Mouse (Mus musculus) liver, embryonic 18 days (tissue): ENCODE measurements around the gene Gm21953. TPM values are rescaled to one million over a fixed set of nuclear protein-coding genes. Genes with fewer than 3 reads are reported as not detected.

Source experiments
- polyA plus RNA-seq: library from polyadenylated mRNA; depleted of rRNA; stranded (reverse); fragments of >200 nt; gene quantifications from 2 replicates; pipeline ENCODE4 v1.2.3, GENCODE M21; 2012; rRNA removed

The Gm21953 gene
- not detected in 2 replicates for polyA plus RNA-seq

GRCm38 (mm10) chr4:42293967-42294366 is at the start of gene Gm21953:
Gene Gm21953, plus strand, starts transcription at chr4:42294267.

GRCm38 (mm10) chr4:42255467-42255866 is 38.6 kb upstream of the Gm21953 start, which contains the start of gene Ccl21b:
Gene Ccl21b, plus strand, starts transcription at chr4:42255767.

DNA sequence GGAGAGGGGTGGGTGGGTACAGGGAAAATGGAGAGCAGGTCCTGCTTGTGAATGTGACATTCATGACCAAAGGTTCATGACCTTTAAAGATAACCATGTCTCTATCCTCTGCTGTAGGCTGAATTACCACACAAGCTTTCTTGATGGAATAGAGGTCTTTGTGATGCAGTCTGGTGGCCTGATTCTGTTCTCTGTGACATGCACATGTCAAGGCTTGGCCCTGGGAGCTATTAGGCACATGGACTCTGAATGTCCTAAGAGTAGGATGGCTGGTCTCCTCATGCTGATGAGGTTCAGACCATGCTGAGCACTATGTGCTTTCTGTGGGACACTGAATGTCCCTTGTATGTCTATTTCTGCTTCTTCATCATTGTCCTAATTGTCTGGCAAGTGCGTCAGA is 24.0 kb downstream of the Gm21953 start, which contains the start of gene Fam205a3:
TSS of gene Fam205a3 (plus strand) at position 301 of the 400 bp plus-strand sequence.

Other genes with a start within 250 kb of the Gm21953 start
- not detected in 2 replicates for gene Gm3893, start 203.1 kb upstream of the Gm21953 start, polyA plus RNA-seq
- not detected in 2 replicates for gene Gm13304, start 179.4 kb upstream of the Gm21953 start, polyA plus RNA-seq
- gene Gm13306, start 140.8 kb upstream of the Gm21953 start, polyA plus RNA-seq = not detected in 2 replicates
- 0.07 TPM in 1 of 2 replicates, not detected in the other for gene Gm13305, start 125.7 kb upstream of the Gm21953 start, polyA plus RNA-seq
- not detected in 2 replicates for gene Gm10600, start 53.6 kb upstream of the Gm21953 start, polyA plus RNA-seq
- gene Ccl21b, start 38.5 kb upstream of the Gm21953 start, polyA plus RNA-seq = not detected in 2 replicates
- gene Fam205a3, start 24.1 kb downstream of the Gm21953 start, polyA plus RNA-seq = not detected in 2 replicates
- not detected in 2 replicates for gene Gm21586, start 145.1 kb downstream of the Gm21953 start, polyA plus RNA-seq
- 0.02 and 0.06 TPM in 2 replicates for gene Gm2163, start 172.5 kb downstream of the Gm21953 start, polyA plus RNA-seq
- gene Fam205a2, start 233.9 kb downstream of the Gm21953 start, polyA plus RNA-seq = not detected in 2 replicates